Mouse (Mus musculus) gastrocnemius, adult 2 months (tissue): ENCODE results near the gene Gabpb1. TPM values are rescaled to one million over a fixed set of nuclear protein-coding genes. Genes with fewer than 3 reads are reported as not detected.
A peak's percentile ranks its signal among the peaks of the same experiment; 100 is the strongest.

Experiments used
- DNase-seq: peaks from one replicate; pipeline ENCODE4 v3.0.0; 2022
- H3K27ac ChIP-seq: fragments of 200-600 bp; 2 replicates; pipeline ENCODE4 v1.8.1; 2022; ENCODE audit warnings: mild to moderate bottlenecking
- H3K4me3 ChIP-seq: fragments of 200-600 bp; 2 replicates; pipeline ENCODE4 v1.8.1; 2022; ENCODE audit warnings: mild to moderate bottlenecking, moderate library complexity
- CTCF ChIP-seq: fragments of 200-600 bp; IDR thresholded peaks from 2 replicates; pipeline ENCODE4 v1.8.1; 2022; ENCODE audit warnings: antibody characterized with exemption, mild to moderate bottlenecking, moderate library complexity
- intact Hi-C: fragments of 180-260 bp; cut with DNase I; formaldehyde crosslinking; loops from one replicate; pipeline ENCODE4 v1.15.1; 2025
- total RNA-seq, 2 experiments: library from RNA; stranded (reverse); gene quantifications; 2 replicates each; pipeline ENCODE4 v1.2.3; 2021

Gene Gabpb1
- total RNA-seq, 2 experiments from 2014 or later: 5.5 to 8.6 TPM

GRCm38 (mm10) chr2:126674441-126675168 is 1.5 kb downstream of the Gabpb1 start:
- DNase-seq: peak; percentile 65
- Histone ChIP-seq H3K27ac (peak overlapping the region; percentile 99), H3K4me3 (peak overlapping the region; percentile 84)
- intact Hi-C loops: loop anchor here (2.0 kb wide), 1 partner anchor 32 kb away; the partner anchor contains the start of gene Usp8
- no peak for TF ChIP-seq CTCF

- no peak for DNase-seq
- Histone ChIP-seq H3K4me3 (peak overlapping the region; percentile 84), H3K27ac (peak overlapping the region; percentile 99)
- intact Hi-C loops: loop anchor here (2.0 kb wide), 1 partner anchor 33 kb away; the partner anchor contains the start of gene Usp8
- no peak for TF ChIP-seq CTCF
Observed at GRCm38 (mm10) chr2:126673317-126674242, 2.6 kb downstream of the Gabpb1 start.

- H3K4me3 ChIP-seq: no peak overlapping the region
- intact Hi-C loops: no loop called here
- DNase-seq: no peak
- H3K27ac ChIP-seq: no peak overlapping the region
- no peak for TF ChIP-seq CTCF
Observed at GRCm38 (mm10) chr2:126668621-126669252, 7.4 kb downstream of the Gabpb1 start.

- H3K4me3 ChIP-seq: no peak overlapping the region
- no peak for TF ChIP-seq CTCF
- intact Hi-C loops: no loop called here
- no peak for DNase-seq
- H3K27ac ChIP-seq: no peak overlapping the region
Observed at GRCm38 (mm10) chr2:126665984-126666383, 10.2 kb downstream of the Gabpb1 start.

- intact Hi-C loops: loop anchor here (5.0 kb wide), 1 partner anchor 71 kb away; no protein-coding TSS in a partner anchor
- no peak overlapping the region for H3K4me3 ChIP-seq
- no peak for DNase-seq
- TF ChIP-seq CTCF: peak; percentile 71
- H3K27ac ChIP-seq: no peak overlapping the region
Observed at GRCm38 (mm10) chr2:126663481-126663880, 12.7 kb downstream of the Gabpb1 start.

GRCm38 (mm10) chr2:126652929-126653328 is 23.2 kb downstream of the Gabpb1 start:
- intact Hi-C loops: no loop called here
- no peak for DNase-seq
- no peak for TF ChIP-seq CTCF
- no peak overlapping the region for H3K4me3 ChIP-seq
- H3K27ac ChIP-seq: no peak overlapping the region

GRCm38 (mm10) chr2:126647762-126648161 is 28.4 kb downstream of the Gabpb1 start:
- Histone ChIP-seq H3K27ac (no peak overlapping the region), H3K4me3 (no peak overlapping the region)
- intact Hi-C loops: no loop called here
- no peak for TF ChIP-seq CTCF
- no peak for DNase-seq

GRCm38 (mm10) chr2:126646461-126646860 is 29.7 kb downstream of the Gabpb1 start:
- no peak for TF ChIP-seq CTCF
- H3K27ac ChIP-seq: no peak overlapping the region
- no peak for DNase-seq
- H3K4me3 ChIP-seq: no peak overlapping the region
- intact Hi-C loops: no loop called here

- no peak for TF ChIP-seq CTCF
- Histone ChIP-seq H3K4me3 (no peak overlapping the region), H3K27ac (no peak overlapping the region)
- intact Hi-C loops: no loop called here
- no peak for DNase-seq
Observed at GRCm38 (mm10) chr2:126644768-126645167, 31.4 kb downstream of the Gabpb1 start.

- Histone ChIP-seq H3K27ac (no peak overlapping the region), H3K4me3 (no peak overlapping the region)
- no peak for DNase-seq
- peak; percentile 19; the same call in 1 of the 2 replicates for TF ChIP-seq CTCF
- intact Hi-C loops: no loop called here
Observed at GRCm38 (mm10) chr2:126640298-126640697, 35.8 kb downstream of the Gabpb1 start.

- no peak for DNase-seq
- Histone ChIP-seq H3K4me3 (no peak overlapping the region), H3K27ac (0 out of 2 replicates have a peak overlapping the region, but pooled peaks have one; percentile 49)
- intact Hi-C loops: no loop called here
- TF ChIP-seq CTCF: no peak
Observed at GRCm38 (mm10) chr2:126635939-126636823, 40.0 kb downstream of the Gabpb1 start.
